Mouse (Mus musculus) testis, postnatal 10 days (tissue): ENCODE measurements around the gene Tuba3b.

Experiments used
- DNase-seq: peaks from one replicate; pipeline ENCODE4 v3.0.0; 2021; ENCODE audit warnings: low spot score

The Tuba3b gene

DNA sequence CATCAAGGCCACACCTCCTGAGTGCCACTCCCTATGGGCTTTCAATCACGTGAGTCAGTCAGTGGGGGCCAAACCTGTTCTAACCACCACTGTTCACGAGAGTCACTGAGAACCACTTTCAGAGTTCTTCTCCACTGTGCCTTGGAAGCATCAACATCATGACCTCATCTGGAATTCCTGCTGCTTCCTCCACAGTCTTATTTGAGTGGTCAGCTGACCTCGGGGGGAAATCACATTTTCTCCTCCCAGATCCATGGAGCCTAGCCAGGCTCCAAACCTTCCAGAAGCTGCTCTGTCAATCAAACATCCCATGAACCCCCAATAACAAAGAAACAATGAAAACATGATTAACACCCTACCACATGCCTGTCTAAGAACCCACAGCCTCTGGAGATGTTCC is 52.1 kb downstream of the Tuba3b start:
- DNase-seq, result no peak

DNA sequence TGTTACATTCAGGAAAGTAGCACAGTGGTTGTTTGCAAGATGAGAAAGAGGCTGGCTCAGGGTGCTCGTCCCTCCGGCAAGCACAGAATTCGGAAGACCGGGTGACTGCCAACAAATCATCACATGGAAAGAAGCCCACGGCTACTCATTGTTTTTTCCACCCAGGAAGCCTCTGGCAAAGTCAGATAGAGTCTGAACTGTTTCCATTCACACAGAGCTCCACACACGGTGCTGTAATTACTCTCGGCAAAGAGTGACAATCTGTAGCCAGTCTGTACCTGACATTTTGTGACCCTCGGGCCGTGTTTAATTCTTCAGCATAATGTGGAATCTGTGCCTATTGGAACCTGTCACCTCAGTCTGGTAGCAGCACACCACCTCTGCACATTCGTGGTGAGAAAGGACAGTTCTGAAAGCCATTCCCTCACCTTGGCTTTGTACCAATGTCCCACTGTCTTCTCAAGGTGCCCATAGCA is 54.1 kb downstream of the Tuba3b start:
- DNase-seq, result no peak
